Mouse (Mus musculus): ENCODE measurements at regions not wholly inside any gene's neighbourhood (a gene's known extent, or its start where the extent isn't known, plus 50 kb on each side); places are given as distances from the start of the nearest gene placed in this dataset.

- TF ChIP-seq POLR2A (IDR thresholded peaks at IDR 0.05; ENCODE audit: low read depth, low read length): no peak
- TF ChIP-seq CTCF (IDR thresholded peaks at IDR 0.05; ENCODE audit: extremely low read depth, insufficient read depth, insufficient read length, insufficient replicate concordance): no peak
Measured at GRCm38 (mm10) chr4:48770954-48771665, 107.8 kb downstream of the Cavin4 start.

Measured in spleen, adult 2 months (tissue).